Mouse (Mus musculus): Measurements from ENCODE around the gene Gm21988.

Gm21988 gene

GRCm38 (mm10) chr11:70236717-70237116 is 2.9 kb downstream of the Gm21988 start:
- no peak for DNase-seq (ENCODE audit: low read depth, low spot score)

- no peak for DNase-seq (ENCODE audit: low read depth, low spot score)
These were observed 4.3 kb downstream of the Gm21988 start for GRCm38 (mm10) chr11:70235254-70235900.

- DNase-seq (ENCODE audit: low read depth, low spot score): no peak
These were observed 5.1 kb downstream of the Gm21988 start for GRCm38 (mm10) chr11:70234497-70234896.

DNA sequence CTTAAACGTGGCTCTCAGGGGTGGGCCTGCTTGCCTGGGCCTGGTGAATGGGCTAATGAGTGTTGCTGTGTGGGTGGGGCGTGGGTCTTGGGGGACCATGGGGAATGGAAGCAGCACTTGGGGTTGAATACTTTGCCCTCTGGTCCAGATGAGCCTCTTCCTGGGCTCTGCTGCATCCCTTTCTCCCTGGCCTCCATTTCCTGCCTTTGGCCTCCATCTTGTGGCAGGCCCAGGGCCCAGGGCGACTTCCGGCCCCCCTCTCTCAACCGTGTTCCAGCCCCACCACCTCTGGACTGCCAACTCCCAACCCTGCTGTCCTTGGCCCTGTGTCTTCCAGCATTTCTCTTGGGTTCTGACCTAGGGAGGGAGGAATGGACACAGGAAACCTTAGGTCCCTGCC is 5.6 kb downstream of the Gm21988 start:
- no peak for DNase-seq (ENCODE audit: low read depth, low spot score)

GRCm38 (mm10) chr11:70233016-70233415 is 6.6 kb downstream of the Gm21988 start:
- DNase-seq (ENCODE audit: low read depth, low spot score): no peak

DNA sequence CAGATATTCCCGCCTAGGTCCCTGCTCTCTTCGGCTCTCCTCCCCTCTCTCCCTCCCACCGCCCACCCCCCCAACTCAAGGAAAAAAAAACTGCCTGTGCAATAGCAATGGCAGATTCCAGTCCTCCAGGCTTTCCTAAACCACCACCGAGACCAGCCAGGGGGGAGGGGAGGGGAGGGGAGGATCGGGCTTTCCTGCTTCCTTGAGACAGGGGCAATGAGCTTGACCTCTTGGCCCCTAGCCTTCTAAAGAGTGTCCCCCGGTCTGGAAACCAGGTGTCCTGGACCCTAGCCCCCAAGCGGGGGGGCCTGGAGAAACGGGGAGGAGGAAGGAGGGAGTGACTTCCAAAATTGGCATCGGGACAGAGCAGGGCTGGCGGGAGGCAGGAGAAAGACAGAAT is 7.1 kb downstream of the Gm21988 start:
- DNase-seq (ENCODE audit: low read depth, low spot score): peak; percentile 75

- DNase-seq (ENCODE audit: low read depth, low spot score): peak; percentile 88
These were observed 9.3 kb downstream of the Gm21988 start for GRCm38 (mm10) chr11:70230239-70230727.

GRCm38 (mm10) chr11:70229260-70230010 is 10.2 kb downstream of the Gm21988 start, which contains the start of gene Bcl6b:
Bcl6b (minus strand) TSS chr11:70229798.
- DNase-seq (ENCODE audit: low read depth, low spot score): no peak

- peak; percentile 92 for DNase-seq (ENCODE audit: low read depth, low spot score)
These were observed 10.8 kb downstream of the Gm21988 start for GRCm38 (mm10) chr11:70228828-70229227.

DNA sequence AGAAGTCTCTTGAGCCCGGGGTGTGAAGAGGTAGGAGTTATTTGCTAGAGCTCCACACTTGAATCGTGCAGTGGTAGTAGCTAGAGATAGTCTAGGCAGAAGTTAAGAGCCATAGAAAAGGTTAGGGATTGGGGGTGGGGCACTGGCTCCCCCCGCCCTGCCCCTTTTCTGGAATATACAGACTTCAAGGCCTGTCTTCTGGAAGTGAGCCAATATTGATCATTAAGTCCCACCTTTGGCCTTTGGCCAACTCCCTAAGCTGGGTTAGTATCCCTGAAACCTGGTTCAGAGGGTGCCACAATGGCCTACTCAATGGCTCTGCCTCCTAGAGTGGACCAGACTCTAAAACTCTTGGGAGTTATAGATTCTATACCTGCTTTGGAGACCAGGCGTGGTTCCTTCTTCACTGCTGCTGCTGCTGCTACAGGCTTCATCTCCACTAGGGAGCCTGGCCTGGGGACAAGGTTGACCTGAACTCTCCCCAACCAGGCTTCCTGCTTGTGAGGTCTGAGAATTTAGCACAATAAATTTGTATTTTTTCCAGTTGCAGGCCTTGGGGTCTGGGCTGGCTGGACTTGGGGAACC is 11.9 kb downstream of the Gm21988 start:
- DNase-seq (ENCODE audit: low read depth, low spot score): no peak

DNA sequence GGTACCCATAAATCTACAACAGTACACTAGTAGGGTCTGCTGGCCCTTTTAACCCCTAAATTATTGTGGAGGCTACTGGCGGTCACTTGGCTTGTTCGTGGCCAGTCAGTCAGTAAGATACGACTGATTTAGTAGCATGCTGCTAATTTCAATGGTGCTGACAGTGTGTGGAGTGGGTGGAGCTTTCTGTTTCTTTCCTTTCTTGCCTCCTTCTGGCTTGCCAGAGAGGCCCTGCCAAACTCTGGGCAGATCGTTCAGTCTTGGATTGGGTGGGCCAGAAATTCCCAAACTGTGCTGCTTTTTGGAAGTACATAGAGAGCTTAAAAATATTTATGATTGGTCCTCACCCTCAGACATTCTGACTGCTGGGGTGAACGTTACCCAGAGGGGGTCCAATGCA is 12.5 kb downstream of the Gm21988 start:
- peak; percentile 74 for DNase-seq (ENCODE audit: low read depth, low spot score)

- no peak for DNase-seq (ENCODE audit: low read depth, low spot score)
These were observed 13.1 kb downstream of the Gm21988 start for GRCm38 (mm10) chr11:70226602-70226890.

DNA sequence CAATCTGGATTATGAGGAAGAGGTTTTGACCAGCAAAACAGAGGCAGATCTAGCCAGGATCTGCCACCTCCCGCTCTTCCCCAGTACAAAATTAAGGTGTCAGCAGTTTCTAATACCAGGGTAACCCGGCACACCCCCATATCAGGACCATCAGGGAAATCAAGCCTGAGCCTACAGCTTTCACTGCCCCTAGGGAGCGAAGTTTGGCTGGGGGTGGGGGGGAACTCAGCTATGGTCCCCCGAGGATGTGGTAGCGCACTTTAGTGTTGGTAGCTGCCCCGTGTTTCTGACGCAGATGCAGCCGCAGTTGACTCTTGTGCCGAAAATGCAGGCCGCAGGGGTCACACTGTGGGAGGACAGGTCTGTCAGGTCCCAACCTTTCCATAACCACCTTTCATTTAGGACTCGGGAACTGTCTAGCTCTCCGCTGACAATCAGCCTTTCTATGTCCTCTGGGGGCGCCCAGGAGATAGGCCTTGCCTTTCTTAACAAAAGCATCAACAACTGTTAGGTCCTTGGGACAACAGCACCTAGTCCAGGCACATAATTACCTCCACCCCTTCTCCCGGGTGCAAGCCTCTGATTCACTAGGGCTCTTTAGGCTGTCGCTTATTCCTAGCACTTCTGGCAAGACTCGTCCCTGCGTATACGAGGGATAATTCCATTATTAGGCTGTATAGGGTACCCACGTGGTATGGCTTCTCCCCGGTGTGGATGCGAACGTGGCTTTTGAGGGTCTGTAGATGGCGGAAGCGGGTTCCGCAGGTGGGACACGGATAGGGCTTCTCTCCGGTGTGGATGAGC is 13.6 kb downstream of the Gm21988 start:
- DNase-seq (ENCODE audit: low read depth, low spot score): no peak

- no peak for DNase-seq (ENCODE audit: low read depth, low spot score)
These were observed 15.9 kb downstream of the Gm21988 start for GRCm38 (mm10) chr11:70223724-70224123.

- no peak for DNase-seq (ENCODE audit: low read depth, low spot score)
These were observed 17.8 kb downstream of the Gm21988 start for GRCm38 (mm10) chr11:70221603-70222500.

- peak; percentile 100 for DNase-seq (ENCODE audit: low read depth, low spot score)
These were observed 18.7 kb downstream of the Gm21988 start, which contains the start of gene Slc16a13 for GRCm38 (mm10) chr11:70220731-70221602. Slc16a13 (minus strand) TSS chr11:70221064.

GRCm38 (mm10) chr11:70220323-70220722 is 19.3 kb downstream of the Gm21988 start:
- DNase-seq (ENCODE audit: low read depth, low spot score): peak; percentile 52

- no peak for DNase-seq (ENCODE audit: low read depth, low spot score)
These were observed 19.8 kb downstream of the Gm21988 start for GRCm38 (mm10) chr11:70219873-70220272.

DNA sequence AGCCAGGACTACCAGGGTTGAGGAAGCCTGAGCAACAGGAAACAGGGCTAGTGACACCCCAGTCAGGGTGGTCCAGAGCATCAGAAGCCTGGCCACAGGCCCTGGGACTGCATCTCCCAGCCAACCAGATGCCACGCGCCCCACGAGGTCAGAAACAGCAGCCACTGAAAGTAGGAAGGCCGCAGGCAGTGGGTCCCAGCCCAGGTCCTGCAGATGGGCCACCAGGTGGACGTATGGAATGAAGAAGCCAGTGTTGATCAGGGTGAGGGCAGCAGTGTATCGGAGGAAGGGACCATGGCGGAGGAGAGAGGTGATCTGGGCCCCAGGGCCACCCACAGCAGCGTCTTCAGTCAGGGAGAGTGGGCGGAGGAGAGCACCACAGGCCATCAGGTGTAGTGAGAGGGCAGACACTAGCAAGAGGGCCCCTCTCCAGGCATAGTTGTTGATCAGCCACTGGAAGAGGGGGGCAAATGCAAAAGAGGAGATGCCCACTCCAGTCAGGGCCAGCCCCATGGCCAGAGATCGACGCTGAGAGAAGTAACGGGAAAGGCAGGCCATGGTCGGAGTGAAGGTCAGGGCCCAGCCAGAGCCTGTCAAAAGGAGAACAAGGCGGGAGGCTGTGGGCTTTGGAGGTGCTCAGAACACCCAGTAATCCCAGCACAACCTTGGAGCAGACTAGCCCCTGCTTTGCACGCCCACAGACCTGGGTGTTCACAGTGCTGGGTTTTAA is 20.7 kb downstream of the Gm21988 start:
- no peak for DNase-seq (ENCODE audit: low read depth, low spot score)

All from brain, adult 2 months (tissue).